Mouse (Mus musculus): ENCODE data around the gene Sbno2.

Sbno2 gene

GRCm38 (mm10) chr10:80092690-80093089, 12.7 kb downstream of the Sbno2 start:
- DNase-seq (ENCODE audit: low read depth in 2 of 2, low spot score in 2 of 2): no peak

GRCm38 (mm10) chr10:80091527-80091926, 13.8 kb downstream of the Sbno2 start:
- DNase-seq (ENCODE audit: low read depth in 2 of 2, low spot score in 2 of 2): no peak

- DNase-seq (ENCODE audit: low read depth in 2 of 2, low spot score in 2 of 2): no peak
Observed at GRCm38 (mm10) chr10:80089146-80089545, 16.2 kb downstream of the Sbno2 start.

- no peak for DNase-seq (ENCODE audit: low read depth in 2 of 2, low spot score in 2 of 2)
Observed at GRCm38 (mm10) chr10:80087483-80087882, 17.9 kb downstream of the Sbno2 start.

GRCm38 (mm10) chr10:80086847-80087246, 18.5 kb downstream of the Sbno2 start:
- DNase-seq (ENCODE audit: low read depth in 2 of 2, low spot score in 2 of 2): no peak

GRCm38 (mm10) chr10:80084817-80085487, 20.4 kb downstream of the Sbno2 start:
- DNase-seq (ENCODE audit: low read depth in 2 of 2, low spot score in 2 of 2): no peak

GRCm38 (mm10) chr10:80081075-80081474, 24.3 kb downstream of the Sbno2 start:
- no peak for DNase-seq (ENCODE audit: low read depth in 2 of 2, low spot score in 2 of 2)

GRCm38 (mm10) chr10:80080396-80081070, 24.8 kb downstream of the Sbno2 start:
- no peak for DNase-seq (ENCODE audit: low read depth in 2 of 2, low spot score in 2 of 2)

- no peak for DNase-seq (ENCODE audit: low read depth in 2 of 2, low spot score in 2 of 2)
Observed at GRCm38 (mm10) chr10:80078366-80078765, 27.0 kb downstream of the Sbno2 start.

- DNase-seq (ENCODE audit: low read depth in 2 of 2, low spot score in 2 of 2): no peak
Observed at GRCm38 (mm10) chr10:80077312-80077711, 28.1 kb downstream of the Sbno2 start.

- DNase-seq (ENCODE audit: low read depth in 2 of 2, low spot score in 2 of 2): no peak
Observed at GRCm38 (mm10) chr10:80076386-80076785, 29.0 kb downstream of the Sbno2 start.

- DNase-seq (ENCODE audit: low read depth in 2 of 2, low spot score in 2 of 2): no peak
Observed at GRCm38 (mm10) chr10:80075924-80076323, 29.4 kb downstream of the Sbno2 start.

- peak; percentile 73 to 79 for DNase-seq (ENCODE audit: low read depth in 2 of 2, low spot score in 2 of 2)
Observed at GRCm38 (mm10) chr10:80074813-80075601, 30.4 kb downstream of the Sbno2 start.

GRCm38 (mm10) chr10:80072623-80073489, 32.5 kb downstream of the Sbno2 start:
- DNase-seq (ENCODE audit: low read depth in 2 of 2, low spot score in 2 of 2): no peak

GRCm38 (mm10) chr10:80071516-80071900, 33.9 kb downstream of the Sbno2 start:
- DNase-seq (ENCODE audit: low read depth in 2 of 2, low spot score in 2 of 2): no peak

GRCm38 (mm10) chr10:80070837-80071515, 34.4 kb downstream of the Sbno2 start:
- no peak for DNase-seq (ENCODE audit: low read depth in 2 of 2, low spot score in 2 of 2)

GRCm38 (mm10) chr10:80069948-80070450, 35.4 kb downstream of the Sbno2 start:
- DNase-seq (ENCODE audit: low read depth in 2 of 2, low spot score in 2 of 2): no peak

GRCm38 (mm10) chr10:80069251-80069650, 36.1 kb downstream of the Sbno2 start:
- DNase-seq (ENCODE audit: low read depth in 2 of 2, low spot score in 2 of 2): no peak

GRCm38 (mm10) chr10:80063877-80064650, 41.3 kb downstream of the Sbno2 start:
- DNase-seq (ENCODE audit: low read depth in 2 of 2, low spot score in 2 of 2): no peak

- no peak for DNase-seq (ENCODE audit: low read depth in 2 of 2, low spot score in 2 of 2)
Observed at GRCm38 (mm10) chr10:80063104-80063503, 42.3 kb downstream of the Sbno2 start.

Measured in CD8-positive naive resting alpha-beta T cell, adult 2 months (primary cell).